Mouse (Mus musculus) liver, adult 2 months (tissue): ENCODE measurements around the gene Ntm.

Experiments used
- CTCF ChIP-seq: fragments of 200-500 bp; IDR thresholded peaks from 2 replicates; pipeline ENCODE4 v1.5.1; 2011; ENCODE audit warnings: low read depth, low read length, control low read depth
- POLR2A ChIP-seq: fragments of 200-500 bp; IDR thresholded peaks from 2 replicates; pipeline ENCODE4 v1.6.1; 2011; ENCODE audit warnings: low read length, control low read depth; ENCODE audit not compliant: insufficient read depth; ENCODE audit errors: extremely low read depth

GRCm38 (mm10) chr9:29393136-29393535 is 569.8 kb downstream of the Ntm start:
- TF ChIP-seq POLR2A = no peak
- TF ChIP-seq CTCF = no peak
